13 mouse cellular contexts compared by ENCODE assay signal in the genomic region with DNA sequence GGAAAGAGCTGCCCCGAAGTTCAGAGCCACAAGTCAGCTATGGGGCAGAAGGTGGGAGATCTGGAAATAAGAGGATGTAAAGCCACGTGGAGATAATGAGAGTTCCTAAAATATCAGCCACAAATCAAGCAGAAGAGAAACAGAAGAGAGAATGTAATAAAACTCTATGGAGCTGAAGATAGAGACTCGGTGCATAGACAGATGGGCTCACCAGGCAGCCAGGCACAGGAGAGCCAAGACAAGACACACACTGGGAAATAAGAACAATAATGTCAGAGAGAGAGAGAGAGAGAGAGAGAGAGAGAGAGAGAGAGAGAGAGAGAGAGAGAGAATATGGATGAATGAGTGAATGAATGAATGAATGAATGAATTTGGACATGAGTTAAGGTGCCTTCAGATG.
"Had no signal": no experiment of that assay in that cellular context is flagged by ENCODE, and none has a peak within 500 bp of the region (broad histone marks: within the 10 kb centered on the region; RNA-seq: fewer than 3 reads in every experiment).

No protein-coding gene starts in this region.

- DNase-seq: lung, adult 18-20 months; lung, embryonic 14.5 days; lung, postnatal 10 days; lung, postnatal 4 days; midbrain, embryonic 14.5 days; retina, postnatal 1 day; right cerebral cortex, adult 18-20 months; right cerebral cortex, postnatal 25 days; right cerebral cortex, postnatal 4 days; spleen, adult 18-20 months; thymus, adult 18-20 months; thymus, postnatal 14 days; thymus, postnatal 36 days had no signal
